Mouse (Mus musculus) CD4-positive, CD25-positive, alpha-beta regulatory T cell, adult 2 months (primary cell): ENCODE measurements at regions not wholly inside any gene's neighbourhood (a gene's known extent, or its start where the extent isn't known, plus 50 kb on each side); places are given as distances from the start of the nearest gene placed in this dataset.

Experiments
- DNase-seq: peaks from one replicate; pipeline ENCODE4 v3.0.0-alpha.2; 2012; ENCODE audit warnings: low read depth, low spot score

GRCm38 (mm10) chr13:47576516-47576915 lies 454.1 kb downstream of the Rnf144b start:
- DNase-seq: peak; percentile 1

- DNase-seq: no peak
These were observed 457.7 kb downstream of the Rnf144b start for GRCm38 (mm10) chr13:47580144-47580543.

- no peak for DNase-seq
These were observed 462.7 kb downstream of the Rnf144b start for GRCm38 (mm10) chr13:47585158-47585557.

GRCm38 (mm10) chr13:47602646-47603045 lies 480.2 kb downstream of the Rnf144b start:
- DNase-seq: no peak

GRCm38 (mm10) chr13:47611439-47611838 lies 489.0 kb downstream of the Rnf144b start:
- no peak for DNase-seq

- no peak for DNase-seq
These were observed 514.2 kb downstream of the Rnf144b start for GRCm38 (mm10) chr13:47636511-47637103.

GRCm38 (mm10) chr13:47642341-47642740 lies 519.9 kb downstream of the Rnf144b start:
- no peak for DNase-seq

- no peak for DNase-seq
These were observed 522.6 kb downstream of the Rnf144b start for GRCm38 (mm10) chr13:47645081-47645480.

GRCm38 (mm10) chr13:47647693-47648092 lies 525.2 kb downstream of the Rnf144b start:
- DNase-seq: no peak

GRCm38 (mm10) chr13:47650093-47650492 lies 527.6 kb downstream of the Rnf144b start:
- no peak for DNase-seq

- DNase-seq: no peak
These were observed 544.0 kb downstream of the Rnf144b start for GRCm38 (mm10) chr13:47666470-47666869.

- peak; percentile 19 for DNase-seq
These were observed 544.7 kb downstream of the Rnf144b start for GRCm38 (mm10) chr13:47666956-47667701.

GRCm38 (mm10) chr13:47688131-47688530 lies 565.7 kb downstream of the Rnf144b start:
- DNase-seq: no peak

- no peak for DNase-seq
These were observed 567.2 kb upstream of the Id4 start for GRCm38 (mm10) chr13:47693815-47694214.

- DNase-seq: no peak
These were observed 565.2 kb upstream of the Id4 start for GRCm38 (mm10) chr13:47695877-47696276.

GRCm38 (mm10) chr13:47700556-47700955 lies 560.5 kb upstream of the Id4 start:
- no peak for DNase-seq

GRCm38 (mm10) chr13:47707961-47708609 lies 552.9 kb upstream of the Id4 start:
- no peak for DNase-seq

- DNase-seq: no peak
These were observed 551.7 kb upstream of the Id4 start for GRCm38 (mm10) chr13:47709323-47709722.

- DNase-seq: no peak
These were observed 548.5 kb upstream of the Id4 start for GRCm38 (mm10) chr13:47712507-47712906.

GRCm38 (mm10) chr13:47716265-47716664 lies 544.8 kb upstream of the Id4 start:
- no peak for DNase-seq

GRCm38 (mm10) chr13:47720645-47721044 lies 540.4 kb upstream of the Id4 start:
- DNase-seq: no peak

- DNase-seq: no peak
These were observed 526.6 kb upstream of the Id4 start for GRCm38 (mm10) chr13:47734415-47734814.
